Mouse (Mus musculus): ENCODE results near the gene Agrp. TPM values are rescaled to one million over a fixed set of nuclear protein-coding genes. Genes with fewer than 3 reads are reported as not detected.

Agrp gene
- polyA plus RNA-seq, 1 experiment from 2014 or later = 0.75 TPM

DNA sequence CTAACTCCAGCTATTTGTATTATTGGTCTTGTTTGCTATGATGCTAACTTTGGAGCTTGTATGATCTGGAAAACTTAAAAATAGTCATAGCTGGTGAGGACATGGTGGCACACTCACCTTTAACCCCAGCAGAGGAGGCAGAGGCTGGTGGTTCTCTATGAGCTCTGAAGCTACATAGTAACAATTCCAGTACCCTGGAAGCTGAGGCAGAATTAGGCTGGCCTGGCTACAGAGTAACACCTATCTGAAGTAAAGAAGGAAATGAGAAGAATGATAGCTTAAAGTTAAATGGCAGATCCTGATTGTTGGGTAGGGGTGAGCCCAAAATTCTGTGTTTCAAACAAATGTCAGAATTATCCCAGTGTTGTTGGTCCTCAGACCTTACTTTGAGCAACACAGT is 20.4 kb upstream of the Agrp start:
- H3K27ac ChIP-seq (ENCODE audit: low read length) = no peak overlapping the region
- no peak overlapping the region for H3K4me2 ChIP-seq (replicated peaks; ENCODE audit: low read depth, low read length)
- no peaks in the 10 kb centered on the region for H3K4me1 ChIP-seq (ENCODE audit: insufficient read depth, low read depth, low read length)
- DNase-seq (ENCODE audit: low spot score) (no peak), ATAC-seq (no peak)
- no peak overlapping the region for H3K4me3 ChIP-seq (ENCODE audit: low read depth, low read length)
- no peak overlapping the region for H3K9ac ChIP-seq (replicated peaks; ENCODE audit: low read depth)
- no peaks in the 10 kb centered on the region for H3K27me3 ChIP-seq (replicated peaks; ENCODE audit: insufficient read depth, low read length)
- H3K36me3 ChIP-seq (ENCODE audit: insufficient read depth, low read length) = no peaks in the 10 kb centered on the region
- no peaks in the 10 kb centered on the region for H3K9me3 ChIP-seq (ENCODE audit: low read length)
- TF ChIP-seq CTCF (IDR thresholded peaks at IDR 0.05) (no peak), EP300 (IDR thresholded peaks at IDR 0.05) (no peak)

DNA sequence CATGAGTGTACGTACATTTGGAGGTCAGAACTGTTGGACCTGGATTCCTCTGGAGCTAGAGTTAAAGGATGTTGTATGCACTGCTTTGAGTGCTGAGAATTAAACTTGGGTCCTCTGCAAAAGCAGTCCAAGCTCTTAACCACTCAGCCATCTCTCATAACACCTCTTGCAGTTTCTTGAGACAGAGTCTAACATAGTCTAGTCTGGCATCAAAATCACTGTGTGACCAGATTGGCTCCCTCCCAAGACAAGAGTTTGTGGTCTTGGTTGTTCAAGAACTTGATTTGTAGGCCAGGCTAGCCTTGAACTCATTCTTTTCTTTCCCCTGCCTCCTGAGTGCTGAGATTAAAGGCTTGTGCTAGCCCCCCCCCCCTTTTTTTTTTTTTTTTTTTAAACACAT is 11.7 kb upstream of the Agrp start:
- TF ChIP-seq CTCF (IDR thresholded peaks at IDR 0.05) = no peak
- no peak for TF ChIP-seq EP300 (IDR thresholded peaks at IDR 0.05)
- Histone ChIP-seq H3K4me3 (ENCODE audit: low read depth, low read length) (no peak overlapping the region), H3K36me3 (ENCODE audit: insufficient read depth, low read length) (no peaks in the 10 kb centered on the region), H3K4me1 (ENCODE audit: insufficient read depth, low read depth, low read length) (no peaks in the 10 kb centered on the region), H3K4me2 (replicated peaks; ENCODE audit: low read depth, low read length) (no peak overlapping the region), H3K27me3 (replicated peaks; ENCODE audit: insufficient read depth, low read length) (no peaks in the 10 kb centered on the region), H3K9me3 (ENCODE audit: low read length) (no peaks in the 10 kb centered on the region), H3K9ac (replicated peaks; ENCODE audit: low read depth) (no peak overlapping the region), H3K27ac (ENCODE audit: low read length) (no peak overlapping the region)
- ATAC-seq (no peak), DNase-seq (ENCODE audit: low spot score) (no peak)
- WGBS = 88% methylated on average over 1 of the region's 1 CpGs

DNA sequence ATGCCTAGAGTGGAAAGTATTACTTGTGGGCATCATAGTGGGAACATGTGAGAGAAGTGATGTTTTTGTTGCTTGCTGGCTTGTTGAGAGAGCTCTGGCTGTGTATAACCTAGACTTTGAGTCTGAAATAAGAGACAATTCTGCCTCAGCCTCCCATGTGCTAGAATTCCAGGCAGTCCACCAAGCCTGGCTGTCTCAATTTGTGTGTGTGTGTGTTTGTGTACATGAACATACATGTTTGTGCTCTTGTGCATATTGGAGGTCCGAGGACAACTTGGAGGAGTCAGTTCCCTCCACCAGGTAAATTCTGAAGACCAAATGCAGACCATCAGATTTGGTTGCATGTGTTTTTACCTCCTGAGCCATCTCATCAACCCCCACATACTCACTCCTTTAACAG is 8.0 kb upstream of the Agrp start:
- TF ChIP-seq EP300 (IDR thresholded peaks at IDR 0.05) (no peak), CTCF (IDR thresholded peaks at IDR 0.05) (no peak)
- no peak overlapping the region for H3K4me3 ChIP-seq (ENCODE audit: low read depth, low read length)
- no peaks in the 10 kb centered on the region for H3K36me3 ChIP-seq (ENCODE audit: insufficient read depth, low read length)
- no peak overlapping the region for H3K4me2 ChIP-seq (replicated peaks; ENCODE audit: low read depth, low read length)
- no peak overlapping the region for H3K9ac ChIP-seq (replicated peaks; ENCODE audit: low read depth)
- DNase-seq (ENCODE audit: low spot score) (no peak), ATAC-seq (no peak)
- H3K27ac ChIP-seq (ENCODE audit: low read length) = no peak overlapping the region
- H3K27me3 ChIP-seq (replicated peaks; ENCODE audit: insufficient read depth, low read length) = no peaks in the 10 kb centered on the region
- H3K4me1 ChIP-seq (ENCODE audit: insufficient read depth, low read depth, low read length) = no peaks in the 10 kb centered on the region
- 95% methylated on average over 1 of the region's 1 CpGs for WGBS
- H3K9me3 ChIP-seq (ENCODE audit: low read length) = no peaks in the 10 kb centered on the region

DNA sequence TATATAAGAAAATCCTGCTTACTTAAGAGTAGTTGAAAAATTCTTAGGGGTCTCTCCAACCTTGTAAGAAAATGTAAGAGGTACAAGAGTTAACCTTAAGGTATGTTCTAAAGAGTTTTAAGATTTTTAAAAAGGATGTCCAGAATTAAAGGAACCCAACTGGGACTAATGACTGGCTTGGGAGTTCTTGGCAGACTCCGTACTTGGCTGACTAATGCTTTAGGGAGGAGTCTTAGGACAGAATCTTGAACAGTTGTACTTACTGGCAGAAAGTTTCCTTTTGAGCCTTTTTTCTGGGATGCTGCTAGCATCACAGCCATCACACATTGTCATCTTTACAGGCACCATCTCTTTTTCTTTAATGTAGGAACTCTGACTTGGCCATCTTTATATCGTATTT is 3.3 kb upstream of the Agrp start:
- no peak for TF ChIP-seq EP300 (IDR thresholded peaks at IDR 0.05)
- no peak for TF ChIP-seq CTCF (IDR thresholded peaks at IDR 0.05)
- Histone ChIP-seq H3K4me1 (ENCODE audit: insufficient read depth, low read depth, low read length) (peaks cover 7% of the 10 kb centered on the region; the same call in 1 of the 2 replicates), H3K36me3 (ENCODE audit: insufficient read depth, low read length) (no peaks in the 10 kb centered on the region), H3K4me3 (ENCODE audit: low read depth, low read length) (no peak overlapping the region), H3K9me3 (ENCODE audit: low read length) (no peaks in the 10 kb centered on the region), H3K4me2 (replicated peaks; ENCODE audit: low read depth, low read length) (no peak overlapping the region), H3K27me3 (replicated peaks; ENCODE audit: insufficient read depth, low read length) (no peaks in the 10 kb centered on the region), H3K27ac (ENCODE audit: low read length) (no peak overlapping the region), H3K9ac (replicated peaks; ENCODE audit: low read depth) (no peak overlapping the region)
- whole genome bisulfite sequencing = 43% methylated on average over 2 of the region's 2 CpGs
- no peak for ATAC-seq
- peak; percentile 52 for DNase-seq (ENCODE audit: low spot score)

DNA sequence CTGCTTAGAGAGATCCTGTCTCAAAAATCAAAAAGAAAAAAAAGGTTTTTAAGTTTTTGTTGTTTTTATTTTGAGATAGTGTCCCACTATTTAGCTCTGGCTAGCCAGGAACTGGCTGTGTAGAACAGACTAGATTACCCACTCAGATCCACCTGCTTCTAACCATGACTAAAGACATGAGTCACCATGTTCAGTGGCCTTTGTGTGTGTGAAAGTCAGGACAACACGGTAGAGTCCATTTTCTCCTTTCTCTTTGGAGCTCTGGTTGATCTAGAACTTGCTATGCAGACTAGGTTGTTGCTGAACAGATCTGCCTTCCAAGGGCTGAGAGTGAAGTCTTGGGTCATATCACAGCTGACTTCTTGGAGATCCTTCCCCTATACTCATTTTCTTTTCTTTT is 2.6 kb upstream of the Agrp start:
- Histone ChIP-seq H3K4me2 (replicated peaks; ENCODE audit: low read depth, low read length) (no peak overlapping the region), H3K9me3 (ENCODE audit: low read length) (no peaks in the 10 kb centered on the region), H3K9ac (replicated peaks; ENCODE audit: low read depth) (no peak overlapping the region), H3K4me1 (ENCODE audit: insufficient read depth, low read depth, low read length) (peaks cover 7% of the 10 kb centered on the region; the same call in 1 of the 2 replicates), H3K27me3 (replicated peaks; ENCODE audit: insufficient read depth, low read length) (no peaks in the 10 kb centered on the region), H3K4me3 (ENCODE audit: low read depth, low read length) (no peak overlapping the region), H3K27ac (ENCODE audit: low read length) (no peak overlapping the region), H3K36me3 (ENCODE audit: insufficient read depth, low read length) (no peaks in the 10 kb centered on the region)
- no peak for DNase-seq (ENCODE audit: low spot score)
- TF ChIP-seq CTCF (IDR thresholded peaks at IDR 0.05) = no peak
- no peak for TF ChIP-seq EP300 (IDR thresholded peaks at IDR 0.05)
- ATAC-seq = no peak
- 79% methylated on average over 1 of the region's 1 CpGs for WGBS

DNA sequence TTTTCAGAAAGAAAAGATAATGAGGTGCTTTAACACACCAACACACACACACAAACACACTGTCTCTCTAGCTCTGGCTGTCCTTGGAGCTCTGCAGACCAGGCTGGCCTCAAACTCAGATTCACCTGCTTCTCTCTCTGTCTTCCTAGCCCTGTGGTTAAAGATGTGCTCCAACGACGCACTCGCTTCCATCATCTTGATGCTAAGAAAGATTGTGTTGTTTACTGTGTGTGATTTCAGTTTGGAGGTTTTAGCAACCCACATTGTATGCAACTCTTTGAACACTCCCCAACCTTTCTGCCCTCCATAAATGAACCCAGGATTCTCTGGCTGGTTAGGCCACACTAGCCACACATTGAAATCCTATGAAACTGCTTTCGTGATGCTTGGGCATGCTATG is 1.3 kb upstream of the Agrp start:
- Histone ChIP-seq H3K9ac (replicated peaks; ENCODE audit: low read depth) (no peak overlapping the region), H3K9me3 (ENCODE audit: low read length) (no peaks in the 10 kb centered on the region), H3K27ac (ENCODE audit: low read length) (no peak overlapping the region), H3K4me3 (ENCODE audit: low read depth, low read length) (no peak overlapping the region), H3K4me2 (replicated peaks; ENCODE audit: low read depth, low read length) (peak overlapping the region; percentile 88; the same call in 1 of the 2 replicates), H3K27me3 (replicated peaks; ENCODE audit: insufficient read depth, low read length) (no peaks in the 10 kb centered on the region), H3K36me3 (ENCODE audit: insufficient read depth, low read length) (no peaks in the 10 kb centered on the region), H3K4me1 (ENCODE audit: insufficient read depth, low read depth, low read length) (peaks cover 7% of the 10 kb centered on the region; the same call in 1 of the 2 replicates)
- TF ChIP-seq EP300 (IDR thresholded peaks at IDR 0.05) = no peak
- TF ChIP-seq CTCF (IDR thresholded peaks at IDR 0.05) = no peak
- no peak for ATAC-seq
- WGBS = 75% methylated on average over 4 of the region's 4 CpGs
- DNase-seq (ENCODE audit: low spot score) = no peak

DNA sequence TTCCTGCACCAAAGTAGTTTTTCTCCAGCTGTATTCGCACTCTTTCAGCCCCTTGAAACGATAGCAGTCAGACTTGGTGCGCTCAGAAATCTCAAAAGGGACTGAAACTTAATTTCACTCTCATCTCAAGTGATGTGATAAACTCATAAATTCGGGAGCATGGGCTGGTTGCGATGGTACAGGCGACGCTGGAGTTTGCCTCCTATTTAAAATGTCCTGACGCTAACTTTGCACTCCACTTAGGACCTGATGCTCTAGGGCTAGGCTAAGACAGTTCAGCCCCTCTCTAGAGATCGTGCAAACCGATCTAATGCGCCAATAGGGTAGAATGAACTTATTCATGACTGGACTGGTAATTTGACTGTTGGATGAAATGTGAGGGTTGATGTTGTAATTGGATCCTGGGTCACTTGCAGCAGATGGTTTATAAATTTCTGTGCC is 428 bp upstream of the Agrp start:
- H3K4me3 ChIP-seq (ENCODE audit: low read depth, low read length) = peak overlapping the region; percentile 94
- under 1% methylated on average over 11 of the region's 11 CpGs for WGBS
- DNase-seq (ENCODE audit: low spot score) (peak; percentile 65), ATAC-seq (no peak)
- peaks cover 7% of the 10 kb centered on the region; the same call in 1 of the 2 replicates for H3K4me1 ChIP-seq (ENCODE audit: insufficient read depth, low read depth, low read length)
- peak overlapping the region; percentile 99 for H3K27ac ChIP-seq (ENCODE audit: low read length)
- H3K27me3 ChIP-seq (replicated peaks; ENCODE audit: insufficient read depth, low read length) = no peaks in the 10 kb centered on the region
- H3K9ac ChIP-seq (replicated peaks; ENCODE audit: low read depth) = peak overlapping the region; percentile 89
- H3K9me3 ChIP-seq (ENCODE audit: low read length) = no peaks in the 10 kb centered on the region
- H3K36me3 ChIP-seq (ENCODE audit: insufficient read depth, low read length) = no peaks in the 10 kb centered on the region
- TF ChIP-seq CTCF (IDR thresholded peaks at IDR 0.05) = no peak
- no peak for TF ChIP-seq EP300 (IDR thresholded peaks at IDR 0.05)
- peak overlapping the region; percentile 88 for H3K4me2 ChIP-seq (replicated peaks; ENCODE audit: low read depth, low read length)
